Mouse (Mus musculus) large intestine, adult 2 months (tissue): ENCODE results near the gene Tram1l1. TPM values are rescaled to one million over a fixed set of nuclear protein-coding genes. Genes with fewer than 3 reads are reported as not detected.
"Not testable (repeated sequence)": the region's sequence is repeated elsewhere in the genome, so short reads cannot be mapped to it uniquely, and the experiment has no call there.

ENCODE experiments used
- DNase-seq: peaks from one replicate; pipeline ENCODE4 v3.0.0-alpha.2; 2012; ENCODE audit warnings: low read depth, low spot score
- WGBS: fragments of 180-500 bp; shearing (Covaris S2); methylation state at CpG from one replicate; pipeline ENCODE4 v1.1.7; 2018; 5-methylcytosine and 5-hydroxymethylcytosine counted together
- polyA plus RNA-seq: library from polyadenylated mRNA; depleted of rRNA; stranded (reverse); fragments of >200 nt; gene quantifications from 2 replicates; pipeline ENCODE4 v1.2.3, GENCODE M21; 2012; rRNA removed

The Tram1l1 gene
- 0.25 and 0.30 TPM in 2 replicates for polyA plus RNA-seq

GRCm38 (mm10) chr3:124320821-124321576, at the start of gene Tram1l1:
Tram1l1 (plus strand) TSS chr3:124320855.
- WGBS: 8% methylated on average over 53 of the region's 53 CpGs
- DNase-seq: no peak

GRCm38 (mm10) chr3:124271229-124271628, 49.4 kb upstream of the Tram1l1 start:
- WGBS: 80% methylated on average over 4 of the region's 4 CpGs
- DNase-seq: no peak

GRCm38 (mm10) chr3:124271668-124272067, 49.0 kb upstream of the Tram1l1 start:
- 72% methylated on average over 3 of the region's 3 CpGs for WGBS
- no peak for DNase-seq

- WGBS: 36% methylated on average over 2 of the region's 2 CpGs
Observed at GRCm38 (mm10) chr3:124272465-124273089, 48.1 kb upstream of the Tram1l1 start.

GRCm38 (mm10) chr3:124274928-124275609, 45.6 kb upstream of the Tram1l1 start:
- 13% methylated on average over 13 of the region's 13 CpGs for WGBS
- peak; percentile 1 for DNase-seq

More at GRCm38 (mm10) chr3:124272465-124273089, 48.1 kb upstream of the Tram1l1 start:
- DNase-seq: no peak

GRCm38 (mm10) chr3:124288936-124289335, 31.7 kb upstream of the Tram1l1 start:
- not testable (repeated sequence) for DNase-seq
- 31% methylated on average over 7 of the region's 7 CpGs for WGBS

GRCm38 (mm10) chr3:124319254-124319653, 1.4 kb upstream of the Tram1l1 start:
- 79% methylated on average over 4 of the region's 4 CpGs for WGBS
- DNase-seq: no peak

- WGBS: 17% methylated on average over 2 of the region's 2 CpGs
- DNase-seq: no peak
Observed at GRCm38 (mm10) chr3:124320398-124320797, 257 bp upstream of the Tram1l1 start.

- no peak for DNase-seq
Observed at GRCm38 (mm10) chr3:124346445-124346844, 25.8 kb downstream of the Tram1l1 start.

- 75% methylated on average over 3 of the region's 3 CpGs for WGBS
- no peak for DNase-seq
Observed at GRCm38 (mm10) chr3:124357533-124357932, 36.9 kb downstream of the Tram1l1 start.

GRCm38 (mm10) chr3:124372031-124372430, 51.4 kb downstream of the Tram1l1 start:
- 77% methylated on average over 2 of the region's 2 CpGs for WGBS
- no peak for DNase-seq

Other genes starting within 250 kb of the Tram1l1 start
- gene 1700006A11Rik, start 105.2 kb downstream of the Tram1l1 start, polyA plus RNA-seq: not detected in 2 replicates